Mouse (Mus musculus) G1E (cell line): ENCODE data around the gene Nell1.

Source experiments
- CTCF ChIP-seq: IDR thresholded peaks from 2 replicates; pipeline ENCODE4 v1.5.1; 2012; ENCODE audit warnings: low read depth, low read length, inconsistent platforms, mixed read lengths
- GATA1 ChIP-seq: IDR thresholded peaks from 2 replicates; pipeline ENCODE4 v1.6.1; 2012; ENCODE audit warnings: borderline replicate concordance, low read length, inconsistent platforms, mixed read lengths
- GATA2 ChIP-seq: IDR thresholded peaks from 2 replicates; pipeline ENCODE4 v1.6.1; 2012; ENCODE audit warnings: low read depth, low read length, inconsistent platforms, borderline replicate concordance
- POLR2AphosphoS5 ChIP-seq: IDR thresholded peaks from 2 replicates; pipeline ENCODE4 v1.6.1; 2012; ENCODE audit warnings: low read depth, low read length, inconsistent platforms; ENCODE audit not compliant: insufficient replicate concordance
- TAL1 ChIP-seq: conservative IDR thresholded peaks from 2 replicates; pipeline ENCODE4 v1.6.1; 2012; ENCODE audit warnings: low read depth, low read length, inconsistent platforms, mixed read lengths

- TF ChIP-seq CTCF (no peak), GATA1 (no peak), POLR2AphosphoS5 (no peak), TAL1 (no peak), GATA2 (no peak)
Measured at GRCm38 (mm10) chr7:50847921-50848320, 873.3 kb downstream of the Nell1 start.
